Mouse (Mus musculus): Measurements from ENCODE around the gene Uqcc1. TPM values are rescaled to one million over a fixed set of nuclear protein-coding genes. Genes with fewer than 3 reads are reported as not detected.

Gene Uqcc1
- total and polyA plus RNA-seq, 3 experiments: 35.3 to 55.2 (median 49.8) TPM

DNA sequence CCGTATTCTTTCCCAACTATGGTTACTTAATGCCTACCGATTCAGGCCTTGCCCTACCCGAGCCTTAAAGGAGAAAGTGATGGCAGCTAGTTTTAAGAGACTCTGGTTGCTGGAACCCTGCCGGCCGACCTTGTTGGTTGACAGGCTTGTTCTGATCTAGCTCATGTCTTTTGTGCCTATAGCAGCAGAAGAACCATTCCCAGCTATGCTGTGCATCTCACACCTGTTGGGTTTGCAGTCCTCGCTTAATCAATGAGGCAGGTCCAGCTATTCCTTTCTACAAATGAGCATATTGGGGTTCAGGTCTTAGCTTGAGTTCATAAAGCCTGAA, 124.2 kb downstream of the Uqcc1 start:
- Histone ChIP-seq H3K9me3 (replicated peaks; ENCODE audit: low read length) (no peaks in the 10 kb centered on the region), H3K27me3 (replicated peaks) (peaks cover 51% of the 10 kb centered on the region), H3K9ac (ENCODE audit: insufficient read depth, low read depth) (no peak overlapping the region), H3K36me3 (replicated peaks in 1 of 2; ENCODE audit: control insufficient read depth in 1 of 2, insufficient read depth in 1 of 2, low read length in 1 of 2) (no peaks in the 10 kb centered on the region), H3K27ac (ENCODE audit: insufficient read depth, low read depth) (no peak overlapping the region), H3K4me3 (replicated peaks in 1 of 3; ENCODE audit: low read depth in 2 of 3, low read length in 2 of 3, poor library complexity in 1 of 3) (no peak overlapping the region), H3K4me2 (ENCODE audit: insufficient read depth, low read depth, poor library complexity, severe bottlenecking) (no peak overlapping the region), H3K79me2 (replicated peaks; ENCODE audit: control insufficient read depth, extremely low read depth, insufficient read depth, poor library complexity, severe bottlenecking) (no peaks in the 10 kb centered on the region), H3K4me1 (ENCODE audit: control insufficient read depth in 1 of 2, insufficient read depth in 2 of 2) (no peaks in the 10 kb centered on the region)
- DNase-seq (ENCODE audit: extremely low read depth): no peak
- TF ChIP-seq ZMIZ1 (IDR thresholded peaks at IDR 0.05; ENCODE audit: low read depth, low read length) (no peak), ZKSCAN1 (IDR thresholded peaks at IDR 0.05; ENCODE audit: borderline replicate concordance, low read depth, low read length) (no peak), IRF4 (IDR thresholded peaks at IDR 0.05; ENCODE audit: low read depth, low read length) (no peak), RAD21 (IDR thresholded peaks at IDR 0.05; ENCODE audit: low read depth, low read length) (no peak), ZNF384 (IDR thresholded peaks at IDR 0.05; ENCODE audit: low read depth, low read length) (no peak), MAZ (IDR thresholded peaks at IDR 0.05; ENCODE audit: low read depth, low read length) (no peak), ZC3H11A (IDR thresholded peaks at IDR 0.05; ENCODE audit: low read depth, low read length) (no peak), CTCF (conservative IDR thresholded peaks at IDR 0.05 in 1 of 2, IDR thresholded peaks at IDR 0.05 in 1 of 2; ENCODE audit: low read depth in 2 of 2, low read length in 2 of 2) (no peak), MAFK (IDR thresholded peaks at IDR 0.05; ENCODE audit: insufficient replicate concordance, low read length) (no peak), MXI1 (IDR thresholded peaks at IDR 0.05; ENCODE audit: low read depth, low read length) (no peak), EP300 (IDR thresholded peaks at IDR 0.05; ENCODE audit: low read length) (no peak), CHD1 (IDR thresholded peaks at IDR 0.05; ENCODE audit: low read depth, low read length) (no peak), SMC3 (IDR thresholded peaks at IDR 0.05; ENCODE audit: low read depth, low read length) (no peak), POLR2AphosphoS2 (IDR thresholded peaks at IDR 0.05; ENCODE audit: low read depth, low read length) (no peak), HCFC1 (IDR thresholded peaks at IDR 0.05; ENCODE audit: low read depth, low read length) (no peak), E2F4 (IDR thresholded peaks at IDR 0.05; ENCODE audit: insufficient replicate concordance, low read depth, low read length) (no peak)
- dilution Hi-C loops (cut with MboI; ENCODE audit: extremely low pct_ligation_motif_present, extremely low pct_unique_long_range_greater_than_20kb, low sequenced_read_pairs): no loop called here
- in situ Hi-C loops (cut with MboI; ENCODE audit: low pct_ligation_motif_present, low pct_unique_long_range_greater_than_20kb, low sequenced_read_pairs): no loop called here

DNA sequence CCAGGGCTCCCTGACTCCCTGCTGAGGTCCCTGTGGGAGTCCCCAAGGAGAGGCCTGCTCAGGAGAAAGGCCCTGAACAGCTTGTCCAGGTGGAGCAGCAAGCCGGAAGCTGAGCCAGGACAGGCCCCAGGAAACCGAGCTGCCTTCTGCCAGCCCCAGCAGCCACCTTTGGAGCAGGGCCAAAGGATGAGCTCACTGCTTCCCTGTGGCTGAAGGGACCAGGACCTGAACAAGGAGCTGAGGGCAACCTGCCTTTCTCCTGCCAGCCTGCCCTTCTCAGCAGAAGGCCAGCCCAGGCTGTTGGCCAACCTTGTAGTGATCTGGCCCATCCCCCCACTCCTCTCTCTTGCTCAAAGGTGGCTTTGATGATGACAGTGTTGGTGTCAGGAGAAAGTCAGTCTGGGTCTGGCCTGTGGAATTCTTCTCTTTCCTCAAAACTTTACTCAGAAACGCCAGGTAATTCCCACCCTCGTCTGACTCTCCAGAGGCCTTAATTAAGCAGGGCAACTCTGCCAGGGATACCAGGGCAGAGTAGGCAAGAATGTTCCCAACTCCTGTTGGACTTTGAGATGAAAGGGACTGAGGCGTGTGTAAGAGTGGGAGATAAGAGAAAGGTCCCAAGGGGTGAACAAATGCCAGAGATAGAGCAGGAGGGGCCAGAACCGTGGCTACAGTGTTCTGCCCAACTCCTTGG, 124.7 kb downstream of the Uqcc1 start:
- Histone ChIP-seq H3K36me3 (replicated peaks in 1 of 2; ENCODE audit: control insufficient read depth in 1 of 2, insufficient read depth in 1 of 2, low read length in 1 of 2) (no peaks in the 10 kb centered on the region), H3K9ac (ENCODE audit: insufficient read depth, low read depth) (no peak overlapping the region), H3K4me2 (ENCODE audit: insufficient read depth, low read depth, poor library complexity, severe bottlenecking) (no peak overlapping the region), H3K27ac (ENCODE audit: insufficient read depth, low read depth) (no peak overlapping the region), H3K9me3 (replicated peaks; ENCODE audit: low read length) (no peaks in the 10 kb centered on the region), H3K27me3 (replicated peaks) (peaks cover 53% of the 10 kb centered on the region), H3K4me1 (ENCODE audit: control insufficient read depth in 1 of 2, insufficient read depth in 2 of 2) (no peaks in the 10 kb centered on the region), H3K79me2 (replicated peaks; ENCODE audit: control insufficient read depth, extremely low read depth, insufficient read depth, poor library complexity, severe bottlenecking) (no peaks in the 10 kb centered on the region), H3K4me3 (replicated peaks in 1 of 3; ENCODE audit: low read depth in 2 of 3, low read length in 2 of 3, poor library complexity in 1 of 3) (no peak overlapping the region)
- TF ChIP-seq ELF1 (IDR thresholded peaks at IDR 0.05; ENCODE audit: low read depth, low read length): no peak
- TF ChIP-seq EP300 (IDR thresholded peaks at IDR 0.05; ENCODE audit: low read length): no peak
- no peak for TF ChIP-seq USF1 (IDR thresholded peaks at IDR 0.05; ENCODE audit: low read depth, low read length)
- no peak for TF ChIP-seq MEF2A (IDR thresholded peaks at IDR 0.05; ENCODE audit: borderline replicate concordance, low read depth, low read length)
- no peak for TF ChIP-seq JUND (conservative IDR thresholded peaks at IDR 0.05; ENCODE audit: low read depth, low read length)
- TF ChIP-seq ZKSCAN1 (IDR thresholded peaks at IDR 0.05; ENCODE audit: borderline replicate concordance, low read depth, low read length): no peak
- no peak for TF ChIP-seq ZNF384 (IDR thresholded peaks at IDR 0.05; ENCODE audit: low read depth, low read length)
- TF ChIP-seq SMC3 (IDR thresholded peaks at IDR 0.05; ENCODE audit: low read depth, low read length): no peak
- TF ChIP-seq BHLHE40 (IDR thresholded peaks at IDR 0.05; ENCODE audit: low read depth, low read length): no peak
- TF ChIP-seq HCFC1 (IDR thresholded peaks at IDR 0.05; ENCODE audit: low read depth, low read length): no peak
- TF ChIP-seq CHD1 (IDR thresholded peaks at IDR 0.05; ENCODE audit: low read depth, low read length): no peak
- no peak for TF ChIP-seq ZC3H11A (IDR thresholded peaks at IDR 0.05; ENCODE audit: low read depth, low read length)
- no peak for TF ChIP-seq UBTF (IDR thresholded peaks at IDR 0.05; ENCODE audit: low read depth, low read length)
- DNase-seq (ENCODE audit: extremely low read depth): no peak
- dilution Hi-C loops (cut with MboI; ENCODE audit: extremely low pct_ligation_motif_present, extremely low pct_unique_long_range_greater_than_20kb, low sequenced_read_pairs) (no loop called here), in situ Hi-C loops (cut with MboI; ENCODE audit: low pct_ligation_motif_present, low pct_unique_long_range_greater_than_20kb, low sequenced_read_pairs) (no loop called here)

Measured in CH12.LX (cell line).